Mouse (Mus musculus) intestine, embryonic 14.5 days (tissue): ENCODE results near the gene Efcab2. TPM values are rescaled to one million over a fixed set of nuclear protein-coding genes. Genes with fewer than 3 reads are reported as not detected.
A peak's percentile ranks its signal among the peaks of the same experiment; 100 is the strongest.

Experiments used
- ATAC-seq: fragments of 200-750 bp; cut with Nextera tagmentation; replicated peaks from 2 replicates; pipeline ENCODE4 v1.8.0; 2017; ENCODE audit warnings: low read depth, moderate number of reproducible peaks, moderate TSS enrichment, moderate library complexity; ENCODE audit not compliant: low FRiP score, low TSS enrichment
- DNase-seq: peaks from one replicate; pipeline ENCODE4 v3.0.0-alpha.2; 2018; ENCODE audit warnings: low spot score
- H3K27ac ChIP-seq: fragments of 300-500 bp; sonication (generic); 2 replicates; pipeline ENCODE4 v1.5.1; 2014; ENCODE audit warnings: low read depth, mild to moderate bottlenecking, control low read depth
- H3K27me3 ChIP-seq: fragments of 300-500 bp; sonication (generic); replicated peaks from 2 replicates; pipeline ENCODE4 v1.6.1; 2014; ENCODE audit warnings: low read length, control low read depth; ENCODE audit not compliant: control insufficient read depth, insufficient read depth
- H3K36me3 ChIP-seq: fragments of 300-500 bp; sonication (generic); 2 replicates; pipeline ENCODE4 v1.6.1; 2014; ENCODE audit warnings: low read length, control low read depth; ENCODE audit not compliant: control insufficient read depth, insufficient read depth
- H3K4me1 ChIP-seq: fragments of 300-500 bp; sonication (generic); replicated peaks from 2 replicates; pipeline ENCODE4 v1.6.1; 2014; ENCODE audit warnings: low read length, control low read depth, mixed read lengths; ENCODE audit not compliant: control insufficient read depth, insufficient read depth
- H3K4me2 ChIP-seq: fragments of 300-500 bp; sonication (generic); 2 replicates; pipeline ENCODE4 v1.6.1; 2014; ENCODE audit warnings: low read length
- H3K4me3 ChIP-seq: fragments of 300-500 bp; sonication (generic); 2 replicates; pipeline ENCODE4 v1.5.1; 2014; ENCODE audit warnings: low read depth, low read length, control low read depth, mixed read lengths
- H3K9ac ChIP-seq: fragments of 300-500 bp; sonication (generic); 2 replicates; pipeline ENCODE4 v1.6.1; 2014; ENCODE audit warnings: mild to moderate bottlenecking, low read length
- H3K9me3 ChIP-seq: fragments of 300-500 bp; sonication (generic); 2 replicates; pipeline ENCODE4 v1.6.1; 2016; ENCODE audit warnings: low read length, control low read depth; ENCODE audit not compliant: control insufficient read depth
- WGBS: fragments of 180-500 bp; shearing (Covaris S2); extraction: QIAGEN DNeasy Blood & Tissue Kit; methylation state at CpG from one replicate; pipeline ENCODE4 v1.1.7; 2014; 5-methylcytosine and 5-hydroxymethylcytosine counted together
- polyA plus RNA-seq: library from polyadenylated mRNA; unstranded; fragments of >200 nt; fragmentation: Nextera tagmentation; extraction: Ambion mirVana; gene quantifications from 2 replicates; pipeline ENCODE4 v1.2.1, GENCODE M21; 2014

Gene Efcab2
- polyA plus RNA-seq, 1 experiment from 2014 or later, result 9.3 TPM

GRCm38 (mm10) chr1:178449172-178449571 is 43.3 kb downstream of the Efcab2 start:
- Histone ChIP-seq H3K27me3 (no peaks in the 10 kb centered on the region), H3K4me2 (no peak overlapping the region), H3K4me3 (no peak overlapping the region), H3K27ac (no peak overlapping the region), H3K9ac (no peak overlapping the region), H3K9me3 (no peaks in the 10 kb centered on the region), H3K36me3 (no peaks in the 10 kb centered on the region), H3K4me1 (no peaks in the 10 kb centered on the region)
- ATAC-seq (peak; percentile 76; the same call in 1 of the 2 replicates), DNase-seq (peak; percentile 77)
- 25% methylated on average over 3 of the region's 3 CpGs for WGBS

GRCm38 (mm10) chr1:178449933-178450332 is 44.0 kb downstream of the Efcab2 start:
- no peaks in the 10 kb centered on the region for H3K36me3 ChIP-seq
- H3K4me1 ChIP-seq, result no peaks in the 10 kb centered on the region
- DNase-seq, result no peak
- no peak for ATAC-seq
- no peaks in the 10 kb centered on the region for H3K27me3 ChIP-seq
- no peak overlapping the region for H3K4me2 ChIP-seq
- H3K4me3 ChIP-seq, result no peak overlapping the region
- 86% methylated on average over 2 of the region's 2 CpGs for WGBS
- no peak overlapping the region for H3K27ac ChIP-seq
- no peak overlapping the region for H3K9ac ChIP-seq
- no peaks in the 10 kb centered on the region for H3K9me3 ChIP-seq

GRCm38 (mm10) chr1:178454125-178454524 is 48.2 kb downstream of the Efcab2 start:
- Histone ChIP-seq H3K4me2 (no peak overlapping the region), H3K9ac (no peak overlapping the region), H3K4me1 (no peaks in the 10 kb centered on the region), H3K27me3 (no peaks in the 10 kb centered on the region), H3K4me3 (no peak overlapping the region), H3K27ac (no peak overlapping the region), H3K36me3 (no peaks in the 10 kb centered on the region), H3K9me3 (no peaks in the 10 kb centered on the region)
- 89% methylated on average over 3 of the region's 3 CpGs for WGBS
- DNase-seq (no peak), ATAC-seq (no peak)

- Histone ChIP-seq H3K4me2 (no peak overlapping the region), H3K4me3 (no peak overlapping the region), H3K27ac (no peak overlapping the region), H3K4me1 (no peaks in the 10 kb centered on the region), H3K9ac (no peak overlapping the region), H3K36me3 (no peaks in the 10 kb centered on the region), H3K27me3 (no peaks in the 10 kb centered on the region), H3K9me3 (no peaks in the 10 kb centered on the region)
- ATAC-seq (no peak), DNase-seq (no peak)
- 33% methylated on average over 1 of the region's 1 CpGs for WGBS
These were observed 49.2 kb downstream of the Efcab2 start for GRCm38 (mm10) chr1:178455120-178455519.

GRCm38 (mm10) chr1:178458029-178458428 is 52.1 kb downstream of the Efcab2 start:
- Histone ChIP-seq H3K4me3 (no peak overlapping the region), H3K27ac (no peak overlapping the region), H3K4me2 (no peak overlapping the region), H3K27me3 (no peaks in the 10 kb centered on the region), H3K9ac (no peak overlapping the region), H3K36me3 (no peaks in the 10 kb centered on the region), H3K9me3 (no peaks in the 10 kb centered on the region), H3K4me1 (no peaks in the 10 kb centered on the region)
- 53% methylated on average over 2 of the region's 2 CpGs for WGBS
- no peak for ATAC-seq
- DNase-seq, result no peak

- DNase-seq, result peak; percentile 92
- Histone ChIP-seq H3K27ac (no peak overlapping the region), H3K36me3 (no peaks in the 10 kb centered on the region), H3K9me3 (no peaks in the 10 kb centered on the region), H3K27me3 (no peaks in the 10 kb centered on the region), H3K4me2 (no peak overlapping the region), H3K9ac (no peak overlapping the region), H3K4me1 (no peaks in the 10 kb centered on the region), H3K4me3 (no peak overlapping the region)
- WGBS, result 2% methylated on average over 2 of the region's 2 CpGs
- peak; percentile 90 for ATAC-seq
These were observed 57.8 kb downstream of the Efcab2 start for GRCm38 (mm10) chr1:178463712-178464111.

GRCm38 (mm10) chr1:178464140-178464539 is 58.3 kb downstream of the Efcab2 start:
- Histone ChIP-seq H3K36me3 (no peaks in the 10 kb centered on the region), H3K9ac (no peak overlapping the region), H3K9me3 (no peaks in the 10 kb centered on the region), H3K4me3 (no peak overlapping the region), H3K27me3 (no peaks in the 10 kb centered on the region), H3K4me1 (no peaks in the 10 kb centered on the region), H3K4me2 (no peak overlapping the region), H3K27ac (no peak overlapping the region)
- ATAC-seq (peak; percentile 67), DNase-seq (no peak)
- 40% methylated on average over 4 of the region's 4 CpGs for WGBS

GRCm38 (mm10) chr1:178467594-178467993 is 61.7 kb downstream of the Efcab2 start:
- no peak for ATAC-seq
- Histone ChIP-seq H3K27ac (no peak overlapping the region), H3K27me3 (no peaks in the 10 kb centered on the region), H3K4me3 (no peak overlapping the region), H3K4me1 (no peaks in the 10 kb centered on the region), H3K4me2 (no peak overlapping the region), H3K36me3 (no peaks in the 10 kb centered on the region), H3K9ac (no peak overlapping the region), H3K9me3 (no peaks in the 10 kb centered on the region)
- DNase-seq, result no peak
- WGBS, result 71% methylated on average over 6 of the region's 6 CpGs

- no peak for DNase-seq
These were observed 62.4 kb downstream of the Efcab2 start for GRCm38 (mm10) chr1:178468280-178468679.

More at GRCm38 (mm10) chr1:178468280-178468679, 62.4 kb downstream of the Efcab2 start:
- Histone ChIP-seq H3K36me3 (no peaks in the 10 kb centered on the region), H3K4me3 (no peak overlapping the region), H3K4me1 (no peaks in the 10 kb centered on the region), H3K9me3 (no peaks in the 10 kb centered on the region), H3K27me3 (no peaks in the 10 kb centered on the region), H3K4me2 (no peak overlapping the region), H3K27ac (no peak overlapping the region), H3K9ac (no peak overlapping the region)
- WGBS, result 6% methylated on average over 2 of the region's 2 CpGs
- no peak for ATAC-seq
